Mouse (Mus musculus): ENCODE measurements around the gene Agxt.

GRCm38 (mm10) chr1:93144176-93144575, 9.1 kb downstream of the Agxt start:
- TF ChIP-seq CTCF (IDR thresholded peaks at IDR 0.05; ENCODE audit: low read depth) (no peak), EP300 (IDR thresholded peaks at IDR 0.05; ENCODE audit: low read depth) (no peak)

Measured in liver, postnatal 0 days (tissue).